Comparison of ENCODE assay signal across 21 mouse cellular contexts in the genomic region with DNA sequence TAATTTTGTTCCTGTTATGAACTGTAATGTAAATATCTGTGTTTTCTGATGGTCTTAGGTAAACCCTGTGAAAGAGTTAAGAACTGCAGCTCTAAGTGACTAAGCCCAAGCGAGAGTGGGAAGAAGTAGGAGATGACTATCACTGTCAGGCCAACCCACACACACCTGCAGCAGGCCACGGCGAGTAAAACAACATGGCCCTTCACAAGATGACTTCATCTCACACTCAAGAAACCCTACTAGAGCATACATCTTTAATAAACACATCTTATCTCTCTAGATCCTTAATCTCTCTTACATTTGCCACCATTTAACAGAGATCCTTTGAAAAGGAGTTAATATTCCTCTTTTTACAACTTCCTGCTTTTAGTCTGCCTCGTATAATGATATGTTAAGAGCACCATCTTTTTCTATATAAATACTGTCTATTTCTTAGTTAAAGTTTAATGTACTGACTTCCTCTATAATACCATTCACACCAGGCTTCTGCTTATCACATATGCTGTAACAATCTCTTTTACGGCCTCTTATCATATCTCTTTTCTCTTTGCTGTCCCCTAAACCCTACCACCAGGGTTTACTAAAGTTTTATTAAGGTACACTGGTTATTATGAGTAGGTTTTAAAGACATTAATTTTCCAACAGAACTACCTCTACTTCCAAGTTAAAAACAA.
"Had no signal": no experiment of that assay in that cellular context is flagged by ENCODE, and none has a peak within 500 bp of the region (broad histone marks: within the 10 kb centered on the region; RNA-seq: fewer than 3 reads in every experiment).

No protein-coding gene starts in this region.

- H3K4me2 ChIP-seq: liver, embryonic 13.5 days; liver, embryonic 15.5 days; lung, embryonic 15.5 days; midbrain, embryonic 11.5 days; midbrain, embryonic 13.5 days; neural tube, embryonic 13.5 days; neural tube, embryonic 15.5 days; stomach, embryonic 15.5 days had no signal

- H3K36me3 ChIP-seq: liver, embryonic 13.5 days; liver, embryonic 15.5 days had no signal

- H3K4me1 ChIP-seq: liver, embryonic 13.5 days; liver, embryonic 15.5 days; lung, embryonic 15.5 days; midbrain, embryonic 13.5 days; neural tube, embryonic 13.5 days; neural tube, embryonic 15.5 days; stomach, embryonic 15.5 days had no signal

- H3K27me3 ChIP-seq: liver, embryonic 13.5 days; liver, embryonic 15.5 days; lung, embryonic 15.5 days; megakaryocyte, embryonic 14.5 days; midbrain, embryonic 13.5 days; neural tube, embryonic 13.5 days; neural tube, embryonic 15.5 days; stomach, embryonic 15.5 days had no signal

- H3K9ac ChIP-seq: liver, embryonic 13.5 days; liver, embryonic 15.5 days; liver, postnatal 0 days; lung, embryonic 15.5 days; midbrain, embryonic 13.5 days; neural tube, embryonic 13.5 days; neural tube, embryonic 15.5 days; stomach, embryonic 15.5 days had no signal

- H3K27ac ChIP-seq: liver, embryonic 13.5 days; liver, embryonic 15.5 days; lung, embryonic 15.5 days; macrophage; midbrain, embryonic 13.5 days; neural tube, embryonic 13.5 days; neural tube, embryonic 15.5 days; stomach, embryonic 15.5 days; stomach, postnatal 0 days had no signal

- H3K9me3 ChIP-seq: liver, embryonic 13.5 days; liver, embryonic 15.5 days; lung, embryonic 15.5 days; megakaryocyte, embryonic 14.5 days; midbrain, embryonic 13.5 days; neural tube, embryonic 13.5 days; neural tube, embryonic 15.5 days; stomach, embryonic 15.5 days had no signal

- H3K4me3 ChIP-seq: liver, embryonic 13.5 days; liver, embryonic 15.5 days; lung, embryonic 15.5 days; megakaryocyte, embryonic 14.5 days; midbrain, embryonic 13.5 days; myocyte; neural tube, embryonic 13.5 days; neural tube, embryonic 15.5 days; stomach, embryonic 15.5 days had no signal

- DNase-seq: liver, embryonic 13.5 days; liver, postnatal 0 days; lung, adult 2 months; lung, postnatal 14 days; lung, postnatal 36 days; right cerebral cortex, postnatal 25 days; thymus, adult 2 months; thymus, postnatal 25 days had no signal

- ATAC-seq: liver, postnatal 0 days; lung, postnatal 0 days; midbrain, embryonic 13.5 days; midbrain, embryonic 16.5 days had no signal
